ENCODE assay signal across 10 mouse cellular contexts in genomic region chr14:52327375-52327901, GRCm38 (mm10). TPM values are rescaled to one million over a fixed set of nuclear protein-coding genes. Genes with fewer than 3 reads are reported as not detected.
DNase-seq lines count a peak whose midpoint lies in the region; ATAC-seq and TF ChIP-seq lines count a peak whose summit lies in the region.
"Had no signal": no experiment of that assay in that cellular context is flagged by ENCODE, and none has a peak within 500 bp of the region (broad histone marks: within the 10 kb centered on the region; RNA-seq: fewer than 3 reads in every experiment).

No protein-coding gene starts in this region.

- H3K27me3 ChIP-seq in lung, embryonic 15.5 days: peaks cover 58% of the 10 kb centered on the region
- H3K27me3 ChIP-seq in embryonic facial prominence, embryonic 13.5 days: peaks cover 55% of the 10 kb centered on the region
- H3K27me3 ChIP-seq in limb, embryonic 12.5 days: peaks cover 66% of the 10 kb centered on the region

- DNase-seq in lung, postnatal 25 days (ENCODE audit: low spot score): no peak
- no peak for DNase-seq in layer of hippocampus, adult 8-10 months (ENCODE audit: low spot score in 2 of 2)
- no peak for DNase-seq in adrenal gland, postnatal 14 days
- DNase-seq in frontal cortex, postnatal 36 days (ENCODE audit: low spot score in 2 of 2): no peak
- DNase-seq: gastrocnemius, postnatal 10 days had no signal

- 4% methylated on average over 14 of the region's 14 CpGs for WGBS in lung, embryonic 15.5 days
- WGBS in embryonic facial prominence, embryonic 13.5 days: under 1% methylated on average over 14 of the region's 14 CpGs
- 2% methylated on average over 14 of the region's 14 CpGs for WGBS in limb, embryonic 12.5 days
- WGBS in olfactory bulb, adult 2 months: 3% methylated on average over 14 of the region's 14 CpGs

- H3K27ac ChIP-seq in lung, embryonic 15.5 days: no peak overlapping the region
- H3K27ac ChIP-seq in embryonic facial prominence, embryonic 13.5 days: no peak overlapping the region
- H3K27ac ChIP-seq in limb, embryonic 12.5 days: no peak overlapping the region
- H3K27ac ChIP-seq in olfactory bulb, adult 2 months (ENCODE audit: insufficient read depth, low read depth, low read length): 0 out of 2 replicates have a peak overlapping the region, but pooled peaks have one; percentile 24

- H3K4me3 ChIP-seq in lung, embryonic 15.5 days: peak overlapping the region; percentile 34
- peak overlapping the region; percentile 47 for H3K4me3 ChIP-seq in embryonic facial prominence, embryonic 13.5 days
- H3K4me3 ChIP-seq in limb, embryonic 12.5 days (replicated peaks): peak overlapping the region; percentile 42
- H3K4me3 ChIP-seq in olfactory bulb, adult 2 months (ENCODE audit: insufficient read depth, low read depth, low read length): peak overlapping the region; percentile 52; the same call in 1 of the 2 replicates

- no peak for TF ChIP-seq CTCF in olfactory bulb, adult 2 months (IDR thresholded peaks at IDR 0.05; ENCODE audit: insufficient read depth, low read depth, low read length)

- no peak for ATAC-seq in lung, embryonic 15.5 days (ENCODE audit: borderline replicate concordance, extremely low read depth, low FRiP score, low TSS enrichment)
- ATAC-seq in embryonic facial prominence, embryonic 13.5 days (ENCODE audit: insufficient number of reproducible peaks, insufficient read depth, low FRiP score, low TSS enrichment, low read depth): no peak
- ATAC-seq in limb, embryonic 12.5 days (ENCODE audit: insufficient number of reproducible peaks, insufficient read depth, low FRiP score, low TSS enrichment, low read depth): no peak

- H3K4me2 ChIP-seq in lung, embryonic 15.5 days: peak overlapping the region; percentile 71
- peak overlapping the region; percentile 72 for H3K4me2 ChIP-seq in embryonic facial prominence, embryonic 13.5 days
- peak overlapping the region; percentile 79 for H3K4me2 ChIP-seq in limb, embryonic 12.5 days

- no peaks in the 10 kb centered on the region for H3K36me3 ChIP-seq in lung, embryonic 15.5 days
- no peaks in the 10 kb centered on the region for H3K36me3 ChIP-seq in embryonic facial prominence, embryonic 13.5 days
- no peaks in the 10 kb centered on the region for H3K36me3 ChIP-seq in limb, embryonic 12.5 days

- 0 out of 2 replicates have a peak overlapping the region, but pooled peaks have one; percentile 10 for H3K9ac ChIP-seq in lung, embryonic 15.5 days
- peak overlapping the region; percentile 65 for H3K9ac ChIP-seq in embryonic facial prominence, embryonic 13.5 days
- peak overlapping the region; percentile 47; the same call in 1 of the 2 replicates for H3K9ac ChIP-seq in limb, embryonic 12.5 days (replicated peaks)

- 0 out of 2 replicates have a peak, but pooled peaks cover 11% of the 10 kb centered on the region for H3K4me1 ChIP-seq in lung, embryonic 15.5 days
- H3K4me1 ChIP-seq in embryonic facial prominence, embryonic 13.5 days: no peaks in the 10 kb centered on the region
- peaks cover 5% of the 10 kb centered on the region; the same call in 1 of the 2 replicates for H3K4me1 ChIP-seq in limb, embryonic 12.5 days (replicated peaks)
- peaks cover 8% of the 10 kb centered on the region for H3K4me1 ChIP-seq in olfactory bulb, adult 2 months (ENCODE audit: control insufficient read depth, insufficient read depth, low read length)

- no peaks in the 10 kb centered on the region for H3K9me3 ChIP-seq in lung, embryonic 15.5 days
- H3K9me3 ChIP-seq in embryonic facial prominence, embryonic 13.5 days: no peaks in the 10 kb centered on the region
- no peaks in the 10 kb centered on the region for H3K9me3 ChIP-seq in limb, embryonic 12.5 days

- TF ChIP-seq POLR2A in olfactory bulb, adult 2 months (IDR thresholded peaks at IDR 0.05; ENCODE audit: insufficient read depth, low read depth, low read length): no peak

RNA-seq across cellular contexts. Expression of gene Sall2, which starts 1.1 kb away (rescaled TPM):
- polyA plus RNA-seq in lung, embryonic 15.5 days (2015; fragmentation: Nextera tagmentation; extraction: Ambion mirVana): 16.2 and 16.9 TPM in 2 replicates
- polyA plus RNA-seq in embryonic facial prominence, embryonic 13.5 days (2015; fragmentation: Nextera tagmentation; extraction: Ambion mirVana): 26.2 and 27.7 TPM in 2 replicates
- polyA plus RNA-seq in limb, embryonic 12.5 days (2016; fragmentation: Nextera tagmentation; extraction: Ambion mirVana): 30.9 and 33.7 TPM in 2 replicates
- polyA plus RNA-seq in olfactory bulb, adult 2 months (2012; ENCODE audit: insufficient read depth, insufficient read length, low replicate concordance, missing spikeins): not detected in 2 replicates
- total RNA-seq in layer of hippocampus, adult 8-10 months (2022): 10 to 100 TPM; 44.9 to 46.8 (median 45.8) TPM
- 7.3 and 9.6 TPM in 2 replicates for total RNA-seq in adrenal gland, postnatal 14 days (2021)

RNA-seq across cellular contexts. Expression of gene Mettl3, which starts 22.5 kb away (rescaled TPM):
- polyA plus RNA-seq in lung, embryonic 15.5 days (2015; fragmentation: Nextera tagmentation; extraction: Ambion mirVana): 47.0 and 47.1 TPM in 2 replicates
- 51.4 and 52.9 TPM in 2 replicates for polyA plus RNA-seq in embryonic facial prominence, embryonic 13.5 days (2015; fragmentation: Nextera tagmentation; extraction: Ambion mirVana)
- 59.9 and 61.0 TPM in 2 replicates for polyA plus RNA-seq in limb, embryonic 12.5 days (2016; fragmentation: Nextera tagmentation; extraction: Ambion mirVana)
- not detected in 2 replicates for polyA plus RNA-seq in olfactory bulb, adult 2 months (2012; ENCODE audit: insufficient read depth, insufficient read length, low replicate concordance, missing spikeins)
- total RNA-seq in layer of hippocampus, adult 8-10 months (2022): 10 to 100 TPM; 35.5 to 54.7 (median 43.9) TPM
- 31.4 and 41.7 TPM in 2 replicates for total RNA-seq in adrenal gland, postnatal 14 days (2021)

RNA-seq across cellular contexts. Expression of gene Olfr1513, which starts 28.8 kb away (rescaled TPM):
- not detected in 2 replicates for polyA plus RNA-seq in lung, embryonic 15.5 days (2015; fragmentation: Nextera tagmentation; extraction: Ambion mirVana)
- polyA plus RNA-seq in embryonic facial prominence, embryonic 13.5 days (2015; fragmentation: Nextera tagmentation; extraction: Ambion mirVana): 0.19 TPM in 1 of 2 replicates, not detected in the other
- polyA plus RNA-seq in limb, embryonic 12.5 days (2016; fragmentation: Nextera tagmentation; extraction: Ambion mirVana): not detected in 2 replicates
- not detected in 2 replicates for polyA plus RNA-seq in olfactory bulb, adult 2 months (2012; ENCODE audit: insufficient read depth, insufficient read length, low replicate concordance, missing spikeins)
- not detected for total RNA-seq in layer of hippocampus, adult 8-10 months (2022)
- total RNA-seq in adrenal gland, postnatal 14 days (2021): not detected in 2 replicates
- total RNA-seq: gastrocnemius, postnatal 10 days; neutrophil, adult 5-6 weeks had no signal

RNA-seq across cellular contexts. Expression of gene Rab2b, which starts 48.1 kb away (rescaled TPM):
- 16.7 and 16.8 TPM in 2 replicates for polyA plus RNA-seq in lung, embryonic 15.5 days (2015; fragmentation: Nextera tagmentation; extraction: Ambion mirVana)
- 24.0 and 27.9 TPM in 2 replicates for polyA plus RNA-seq in embryonic facial prominence, embryonic 13.5 days (2015; fragmentation: Nextera tagmentation; extraction: Ambion mirVana)
- polyA plus RNA-seq in limb, embryonic 12.5 days (2016; fragmentation: Nextera tagmentation; extraction: Ambion mirVana): 23.2 and 23.5 TPM in 2 replicates
- polyA plus RNA-seq in olfactory bulb, adult 2 months (2012; ENCODE audit: insufficient read depth, insufficient read length, low replicate concordance, missing spikeins): 394 TPM in 1 of 2 replicates, not detected in the other
- total RNA-seq in layer of hippocampus, adult 8-10 months (2022): 10 to 100 TPM; 33.2 to 41.8 (median 37.8) TPM
- 30.2 and 32.2 TPM in 2 replicates for total RNA-seq in adrenal gland, postnatal 14 days (2021)

RNA-seq across cellular contexts. Expression of gene Tox4, which starts 48.5 kb away (rescaled TPM):
- 40.5 and 44.7 TPM in 2 replicates for polyA plus RNA-seq in lung, embryonic 15.5 days (2015; fragmentation: Nextera tagmentation; extraction: Ambion mirVana)
- polyA plus RNA-seq in embryonic facial prominence, embryonic 13.5 days (2015; fragmentation: Nextera tagmentation; extraction: Ambion mirVana): 41.9 TPM in 2 replicates
- polyA plus RNA-seq in limb, embryonic 12.5 days (2016; fragmentation: Nextera tagmentation; extraction: Ambion mirVana): 47.2 and 51.3 TPM in 2 replicates
- not detected in 2 replicates for polyA plus RNA-seq in olfactory bulb, adult 2 months (2012; ENCODE audit: insufficient read depth, insufficient read length, low replicate concordance, missing spikeins)
- 10 to 100 TPM; 58.5 to 76.8 (median 70.4) TPM for total RNA-seq in layer of hippocampus, adult 8-10 months (2022)
- 42.7 and 46.9 TPM in 2 replicates for total RNA-seq in adrenal gland, postnatal 14 days (2021)

Comparison
In these comparisons a context has a peak if more than half of its experiments do, and no peak if none do; other contexts are left out.
1. H3K9ac ChIP-seq: peak in every context shown above with its lines; median percentile 65 in embryonic facial prominence, embryonic 13.5 days; 47 in limb, embryonic 12.5 days; 10 in lung, embryonic 15.5 days.